Mouse (Mus musculus): ENCODE results near the gene Calm3.

Calm3 gene

GRCm38 (mm10) chr7:16942861-16943260 lies 18.9 kb upstream of the Calm3 start:
- no peak for DNase-seq (ENCODE audit: low read depth, low spot score)

- DNase-seq (ENCODE audit: low read depth, low spot score), result no peak
These were observed 16.4 kb upstream of the Calm3 start for GRCm38 (mm10) chr7:16940292-16940691.

GRCm38 (mm10) chr7:16938117-16938791 lies 14.3 kb upstream of the Calm3 start:
- DNase-seq (ENCODE audit: low read depth, low spot score), result peak; percentile 24

GRCm38 (mm10) chr7:16937312-16937711 lies 13.4 kb upstream of the Calm3 start:
- DNase-seq (ENCODE audit: low read depth, low spot score), result peak; percentile 78

GRCm38 (mm10) chr7:16932704-16933577 lies 9.0 kb upstream of the Calm3 start:
- DNase-seq (ENCODE audit: low read depth, low spot score), result peak; percentile 84

GRCm38 (mm10) chr7:16931968-16932627 lies 8.2 kb upstream of the Calm3 start:
- DNase-seq (ENCODE audit: low read depth, low spot score), result peak; percentile 84

GRCm38 (mm10) chr7:16930850-16931249 lies 6.9 kb upstream of the Calm3 start:
- DNase-seq (ENCODE audit: low read depth, low spot score), result peak; percentile 75

- DNase-seq (ENCODE audit: low read depth, low spot score), result no peak
These were observed 4.4 kb upstream of the Calm3 start for GRCm38 (mm10) chr7:16928341-16928740.

- no peak for DNase-seq (ENCODE audit: low read depth, low spot score)
These were observed 454 bp downstream of the Calm3 start for GRCm38 (mm10) chr7:16923283-16924036.

GRCm38 (mm10) chr7:16922360-16922973 lies 1.4 kb downstream of the Calm3 start:
- no peak for DNase-seq (ENCODE audit: low read depth, low spot score)

GRCm38 (mm10) chr7:16921881-16922335 lies 2.0 kb downstream of the Calm3 start:
- no peak for DNase-seq (ENCODE audit: low read depth, low spot score)

GRCm38 (mm10) chr7:16920818-16921791 lies 2.8 kb downstream of the Calm3 start:
- DNase-seq (ENCODE audit: low read depth, low spot score), result no peak

- no peak for DNase-seq (ENCODE audit: low read depth, low spot score)
These were observed 3.7 kb downstream of the Calm3 start for GRCm38 (mm10) chr7:16920150-16920579.

GRCm38 (mm10) chr7:16919395-16920149 lies 4.3 kb downstream of the Calm3 start:
- no peak for DNase-seq (ENCODE audit: low read depth, low spot score)

- no peak for DNase-seq (ENCODE audit: low read depth, low spot score)
These were observed 5.2 kb downstream of the Calm3 start for GRCm38 (mm10) chr7:16918670-16919069.

- no peak for DNase-seq (ENCODE audit: low read depth, low spot score)
These were observed 5.9 kb downstream of the Calm3 start for GRCm38 (mm10) chr7:16918014-16918413.

GRCm38 (mm10) chr7:16917447-16917846 lies 6.5 kb downstream of the Calm3 start:
- no peak for DNase-seq (ENCODE audit: low read depth, low spot score)

- no peak for DNase-seq (ENCODE audit: low read depth, low spot score)
These were observed 7.3 kb downstream of the Calm3 start for GRCm38 (mm10) chr7:16916342-16917265.
